Comparison of ENCODE assay signal across 18 mouse cellular contexts in genomic region chr3:121903695-121904094, GRCm38 (mm10). TPM values are rescaled to one million over a fixed set of nuclear protein-coding genes. Genes with fewer than 3 reads are reported as not detected.
DNase-seq lines count a peak whose midpoint lies in the region; ATAC-seq and TF ChIP-seq lines count a peak whose summit lies in the region.
"Had no signal": no experiment of that assay in that cellular context is flagged by ENCODE, and none has a peak within 500 bp of the region (broad histone marks: within the 10 kb centered on the region; RNA-seq: fewer than 3 reads in every experiment).

No protein-coding gene starts in this region.

- no peak for DNase-seq in kidney, adult 2 months
- DNase-seq in NIH3T3 (ENCODE audit: low read depth), result peak; percentile 73
- peak; percentile 36 for DNase-seq in embryonic facial prominence, embryonic 11.5 days (ENCODE audit: low spot score)
- peak; percentile 39 to 58 for DNase-seq in kidney, postnatal 4 days
- DNase-seq in retina, embryonic 14.5 days (ENCODE audit: low spot score), result no peak
- no peak for DNase-seq in forebrain, embryonic 11.5 days (ENCODE audit: low spot score)
- no peak for DNase-seq in right cerebral cortex, adult 18-20 months
- DNase-seq: adrenal gland, postnatal 14 days; cerebellum, adult 18-20 months; heart, postnatal 14 days; lung, postnatal 4 days; retina, postnatal 1 day had no signal

- H3K27me3 ChIP-seq in kidney, adult 2 months (replicated peaks; ENCODE audit: control insufficient read depth, insufficient read depth, low read length), result no peaks in the 10 kb centered on the region
- no peaks in the 10 kb centered on the region for H3K27me3 ChIP-seq in kidney, embryonic 14.5 days (ENCODE audit: control insufficient read depth, insufficient read depth, low read length)
- no peaks in the 10 kb centered on the region for H3K27me3 ChIP-seq in embryonic facial prominence, embryonic 11.5 days (ENCODE audit: control insufficient read depth, insufficient read depth, low read length)
- no peaks in the 10 kb centered on the region for H3K27me3 ChIP-seq in forebrain, embryonic 11.5 days (ENCODE audit: control insufficient read depth, insufficient read depth, low read length)
- H3K27me3 ChIP-seq: heart, embryonic 12.5 days; hindbrain, embryonic 12.5 days; lung, embryonic 15.5 days had no signal

- TF ChIP-seq POLR2A in kidney, adult 2 months (IDR thresholded peaks at IDR 0.05; ENCODE audit: low read depth, low read length), result no peak

- H3K9ac ChIP-seq in kidney, embryonic 14.5 days (ENCODE audit: low read depth, low read length), result no peak overlapping the region
- H3K9ac ChIP-seq in embryonic facial prominence, embryonic 11.5 days (replicated peaks; ENCODE audit: low read length), result no peak overlapping the region
- no peak overlapping the region for H3K9ac ChIP-seq in forebrain, embryonic 11.5 days (ENCODE audit: low read length)
- H3K9ac ChIP-seq: heart, embryonic 12.5 days; hindbrain, embryonic 12.5 days; lung, embryonic 15.5 days had no signal

- ATAC-seq in kidney, embryonic 14.5 days (ENCODE audit: low FRiP score, low TSS enrichment), result no peak
- ATAC-seq in embryonic facial prominence, embryonic 11.5 days (replicated peaks; ENCODE audit: insufficient number of reproducible peaks, low FRiP score, low TSS enrichment, low read depth), result no peak
- no peak for ATAC-seq in forebrain, embryonic 11.5 days (replicated peaks; ENCODE audit: low FRiP score)
- ATAC-seq: forebrain, embryonic 16.5 days had no signal

- peak overlapping the region; percentile 89 for H3K27ac ChIP-seq in kidney, adult 2 months (ENCODE audit: insufficient read depth, low read depth, low read length)
- H3K27ac ChIP-seq in kidney, embryonic 14.5 days (ENCODE audit: low read depth, low read length), result no peak overlapping the region; the same call in 1 of the 2 replicates
- no peak overlapping the region for H3K27ac ChIP-seq in embryonic facial prominence, embryonic 11.5 days (replicated peaks; ENCODE audit: low read depth, low read length)
- no peak overlapping the region for H3K27ac ChIP-seq in forebrain, embryonic 11.5 days (ENCODE audit: low read depth, low read length)
- H3K27ac ChIP-seq: hindbrain, embryonic 12.5 days; limb, embryonic 10.5 days; lung, embryonic 15.5 days had no signal

- H3K36me3 ChIP-seq in kidney, adult 2 months (ENCODE audit: control insufficient read depth, insufficient read depth, low read length), result no peaks in the 10 kb centered on the region
- no peaks in the 10 kb centered on the region for H3K36me3 ChIP-seq in kidney, embryonic 14.5 days (ENCODE audit: control insufficient read depth, insufficient read depth, low read length)
- no peaks in the 10 kb centered on the region for H3K36me3 ChIP-seq in embryonic facial prominence, embryonic 11.5 days (replicated peaks; ENCODE audit: control insufficient read depth, insufficient read depth, low read depth, low read length)
- H3K36me3 ChIP-seq in forebrain, embryonic 11.5 days (ENCODE audit: control insufficient read depth, insufficient read depth, low read length), result no peaks in the 10 kb centered on the region
- H3K36me3 ChIP-seq: heart, embryonic 12.5 days; hindbrain, embryonic 12.5 days; limb, embryonic 10.5 days; lung, embryonic 15.5 days had no signal

- H3K4me2 ChIP-seq in kidney, embryonic 14.5 days (replicated peaks; ENCODE audit: low read depth, low read length), result no peak overlapping the region
- H3K4me2 ChIP-seq in embryonic facial prominence, embryonic 11.5 days (ENCODE audit: low read depth, low read length), result no peak overlapping the region
- no peak overlapping the region for H3K4me2 ChIP-seq in forebrain, embryonic 11.5 days (ENCODE audit: low read depth, low read length, severe bottlenecking)
- H3K4me2 ChIP-seq: heart, embryonic 12.5 days; hindbrain, embryonic 12.5 days; lung, embryonic 15.5 days had no signal

- no peaks in the 10 kb centered on the region for H3K9me3 ChIP-seq in kidney, embryonic 14.5 days (ENCODE audit: control insufficient read depth, low read length)
- H3K9me3 ChIP-seq in embryonic facial prominence, embryonic 11.5 days (replicated peaks; ENCODE audit: control insufficient read depth, low read length), result no peaks in the 10 kb centered on the region
- no peaks in the 10 kb centered on the region for H3K9me3 ChIP-seq in forebrain, embryonic 11.5 days (ENCODE audit: control insufficient read depth, low read length)
- H3K9me3 ChIP-seq: heart, embryonic 12.5 days; hindbrain, embryonic 12.5 days; limb, embryonic 10.5 days; lung, embryonic 15.5 days had no signal

- H3K4me1 ChIP-seq in kidney, adult 2 months (ENCODE audit: control insufficient read depth, insufficient read depth, low read length), result peaks cover 27% of the 10 kb centered on the region
- H3K4me1 ChIP-seq in kidney, embryonic 14.5 days (ENCODE audit: control insufficient read depth, insufficient read depth, low read length), result peaks cover 21% of the 10 kb centered on the region
- H3K4me1 ChIP-seq in embryonic facial prominence, embryonic 11.5 days (ENCODE audit: control insufficient read depth, insufficient read depth, low read length), result no peaks in the 10 kb centered on the region
- no peaks in the 10 kb centered on the region for H3K4me1 ChIP-seq in forebrain, embryonic 11.5 days (replicated peaks; ENCODE audit: control insufficient read depth, insufficient read depth, low read length)
- H3K4me1 ChIP-seq: hindbrain, embryonic 12.5 days had no signal

- peak overlapping the region; percentile 28 for H3K4me3 ChIP-seq in kidney, adult 2 months (ENCODE audit: insufficient read depth, low read depth, low read length)
- H3K4me3 ChIP-seq in kidney, embryonic 14.5 days (ENCODE audit: low read length), result no peak overlapping the region
- H3K4me3 ChIP-seq in embryonic facial prominence, embryonic 11.5 days (ENCODE audit: low read depth, low read length), result no peak overlapping the region
- no peak overlapping the region for H3K4me3 ChIP-seq in forebrain, embryonic 11.5 days (ENCODE audit: low read depth, low read length)
- H3K4me3 ChIP-seq: heart, embryonic 12.5 days; hindbrain, embryonic 12.5 days; limb, embryonic 10.5 days; lung, embryonic 15.5 days had no signal

- WGBS in kidney, adult 2 months, result 42% methylated on average over 8 of the region's 8 CpGs
- WGBS in kidney, embryonic 14.5 days, result 66% methylated on average over 8 of the region's 8 CpGs
- 58% methylated on average over 8 of the region's 8 CpGs for WGBS in embryonic facial prominence, embryonic 11.5 days
- WGBS in forebrain, embryonic 11.5 days, result 76% methylated on average over 8 of the region's 8 CpGs

- no peak for TF ChIP-seq CTCF in kidney, adult 2 months (conservative IDR thresholded peaks at IDR 0.05; ENCODE audit: insufficient read depth, insufficient read length, low read depth, low read length)

RNA-seq across cellular contexts. Expression of gene Arhgap29, which starts 48.6 kb away (rescaled TPM):
- 28.4 and 31.7 TPM in 2 replicates for polyA plus RNA-seq in kidney, adult 2 months (2012; rRNA removed)
- polyA plus RNA-seq in kidney, embryonic 14.5 days (2014; fragmentation: Nextera tagmentation; extraction: Ambion mirVana), result 26.4 and 49.7 TPM in 2 replicates
- 54.5 and 62.1 TPM in 2 replicates for polyA plus RNA-seq in embryonic facial prominence, embryonic 11.5 days (2014; fragmentation: Nextera tagmentation; extraction: Ambion mirVana)
- 31.0 and 35.0 TPM in 2 replicates for polyA plus RNA-seq in forebrain, embryonic 11.5 days (2014; fragmentation: Nextera tagmentation; extraction: Ambion mirVana)

Comparison
In these comparisons a context has a peak if more than half of its experiments do, and no peak if none do; other contexts are left out.
1. DNase-seq: peak in NIH3T3 (single experiment), embryonic facial prominence, embryonic 11.5 days (single experiment) and kidney, postnatal 4 days (2 of 2); none in kidney, adult 2 months (single experiment), retina, embryonic 14.5 days (single experiment), forebrain, embryonic 11.5 days (single experiment) and right cerebral cortex, adult 18-20 months (single experiment).